Mouse (Mus musculus) lung, postnatal 0 days (tissue): ENCODE data around the gene Upb1. TPM values are rescaled to one million over a fixed set of nuclear protein-coding genes. Genes with fewer than 3 reads are reported as not detected.

ENCODE experiments used
- ATAC-seq: fragments of 200-750 bp; cut with Nextera tagmentation; 2 replicates; pipeline ENCODE4 v1.8.0; 2017; ENCODE audit warnings: moderate library complexity
- DNase-seq: peaks from one replicate; pipeline ENCODE4 v3.0.0-alpha.2; 2016; ENCODE audit warnings: low spot score
- H3K27ac ChIP-seq: fragments of 300-500 bp; sonication (generic); 2 replicates; pipeline ENCODE4 v1.5.1; 2014; ENCODE audit warnings: antibody characterized with exemption, mild to moderate bottlenecking, low read length, mixed read lengths
- H3K27me3 ChIP-seq: fragments of 300-500 bp; sonication (generic); replicated peaks from 2 replicates; pipeline ENCODE4 v1.6.1; 2014; ENCODE audit warnings: low read length, mixed read lengths; ENCODE audit not compliant: insufficient read depth
- H3K36me3 ChIP-seq: fragments of 300-500 bp; sonication (generic); 2 replicates; pipeline ENCODE4 v1.6.1; 2014; ENCODE audit warnings: low read length, mixed read lengths; ENCODE audit not compliant: insufficient read depth
- H3K4me1 ChIP-seq: fragments of 300-500 bp; sonication (generic); 2 replicates; pipeline ENCODE4 v1.6.1; 2014; ENCODE audit warnings: antibody characterized with exemption, low read depth, low read length, mixed read lengths; ENCODE audit not compliant: insufficient read depth
- H3K4me2 ChIP-seq: fragments of 300-500 bp; sonication (generic); replicated peaks from 2 replicates; pipeline ENCODE4 v1.6.1; 2014; ENCODE audit warnings: low read depth, mild to moderate bottlenecking, low read length, moderate library complexity, mixed read lengths
- H3K4me3 ChIP-seq: fragments of 300-500 bp; sonication (generic); 2 replicates; pipeline ENCODE4 v1.5.1; 2014; ENCODE audit warnings: low read depth, low read length
- H3K9ac ChIP-seq: fragments of 300-500 bp; sonication (generic); replicated peaks from 2 replicates; pipeline ENCODE4 v1.6.1; 2014; ENCODE audit warnings: low read depth, mild to moderate bottlenecking
- H3K9me3 ChIP-seq: fragments of 300-500 bp; sonication (generic); 2 replicates; pipeline ENCODE4 v1.6.1; 2016; ENCODE audit warnings: low read length, mixed read lengths
- CTCF ChIP-seq: IDR thresholded peaks from 2 replicates; pipeline ENCODE4 v1.5.1; 2016; ENCODE audit warnings: antibody characterized with exemption, mild to moderate bottlenecking
- EP300 ChIP-seq: IDR thresholded peaks from 2 replicates; pipeline ENCODE4 v1.6.1; 2016; ENCODE audit warnings: antibody characterized with exemption, mild to moderate bottlenecking, control low read depth
- WGBS: fragments of 180-500 bp; shearing (Covaris S2); extraction: QIAGEN DNeasy Blood & Tissue Kit; methylation state at CpG from one replicate; pipeline ENCODE4 v1.1.7; 2014; 5-methylcytosine and 5-hydroxymethylcytosine counted together
- polyA plus RNA-seq: library from polyadenylated mRNA; unstranded; fragments of >200 nt; fragmentation: Nextera tagmentation; extraction: Ambion mirVana; gene quantifications from 2 replicates; pipeline ENCODE4 v1.2.1, GENCODE M21; 2015

Gene Upb1
- polyA plus RNA-seq, 1 experiment from 2014 or later: 0.33 TPM

DNA sequence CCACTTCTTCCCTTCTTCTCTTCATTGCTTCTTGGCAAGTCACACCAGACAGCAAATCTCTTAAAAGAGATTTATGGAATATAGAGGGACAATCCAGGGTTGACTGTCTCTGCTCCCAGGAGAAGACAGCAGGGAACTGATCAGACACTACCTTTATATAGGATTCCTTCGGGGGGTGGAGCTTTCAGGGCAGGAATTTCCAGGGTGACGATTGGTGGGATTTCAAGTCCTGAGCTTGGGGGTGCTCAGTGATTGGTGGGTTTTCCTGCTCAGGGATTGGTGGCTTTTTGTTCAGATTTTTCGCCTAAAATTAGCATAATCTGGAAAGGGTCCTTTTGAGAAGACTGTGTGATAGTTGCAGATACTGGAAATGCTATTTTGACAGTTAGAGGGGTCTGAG lies 86.2 kb downstream of the Upb1 start:
- H3K4me2 ChIP-seq: no peak overlapping the region
- no peak for TF ChIP-seq CTCF
- TF ChIP-seq EP300: no peak
- H3K36me3 ChIP-seq: no peaks in the 10 kb centered on the region
- H3K9ac ChIP-seq: no peak overlapping the region
- peaks cover 3% of the 10 kb centered on the region; the same call in 1 of the 2 replicates for H3K4me1 ChIP-seq
- no peak overlapping the region for H3K27ac ChIP-seq
- ATAC-seq: no peak
- H3K9me3 ChIP-seq: no peaks in the 10 kb centered on the region
- DNase-seq: no peak
- no peak overlapping the region for H3K4me3 ChIP-seq
- no peaks in the 10 kb centered on the region for H3K27me3 ChIP-seq
- WGBS: 58% methylated on average over 3 of the region's 3 CpGs

DNA sequence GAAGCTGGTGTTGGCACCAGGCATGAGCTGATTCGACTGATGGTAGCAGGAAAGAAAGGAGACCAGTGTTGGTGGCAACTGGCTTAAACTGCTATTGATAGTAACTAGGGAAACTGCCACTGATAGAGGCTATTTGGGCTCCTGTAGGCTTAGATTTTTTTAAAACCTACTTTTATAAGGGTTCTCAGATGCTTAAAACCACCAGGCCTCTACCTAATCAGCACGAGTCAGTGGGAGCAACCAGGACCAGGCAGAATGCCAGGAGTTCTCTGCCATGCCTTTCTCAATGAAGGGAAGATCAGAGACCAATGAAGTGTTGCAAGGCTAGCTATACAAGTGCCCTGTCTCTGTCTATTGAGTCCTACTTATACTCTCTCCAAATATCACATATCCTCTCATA lies 88.6 kb downstream of the Upb1 start:
- Histone ChIP-seq H3K9me3 (no peaks in the 10 kb centered on the region), H3K9ac (no peak overlapping the region), H3K27ac (no peak overlapping the region), H3K4me3 (no peak overlapping the region), H3K27me3 (no peaks in the 10 kb centered on the region), H3K36me3 (no peaks in the 10 kb centered on the region), H3K4me1 (no peaks in the 10 kb centered on the region), H3K4me2 (no peak overlapping the region)
- ATAC-seq (no peak), DNase-seq (no peak)
- TF ChIP-seq EP300 (no peak), CTCF (no peak)
- WGBS: 52% methylated on average over 2 of the region's 2 CpGs

DNA sequence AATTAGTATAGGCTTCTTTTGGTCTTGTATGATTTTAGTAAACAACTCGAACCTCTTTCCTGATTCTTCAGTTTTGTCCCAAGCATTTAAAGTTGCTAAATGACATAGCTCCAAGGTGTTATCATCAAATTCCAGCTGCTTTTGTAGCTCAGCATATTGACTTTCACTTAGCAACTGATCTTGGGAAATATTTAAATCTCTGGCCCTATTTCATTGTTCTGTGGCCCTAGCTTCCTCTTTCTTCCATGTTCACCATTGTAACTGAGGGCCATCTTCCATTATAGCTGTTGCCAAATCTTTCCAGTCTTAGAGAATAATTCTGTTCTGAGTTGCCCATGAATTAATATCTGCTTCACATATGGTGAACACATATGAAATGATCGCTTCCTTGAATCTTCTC lies 89.8 kb downstream of the Upb1 start:
- H3K9me3 ChIP-seq: no peaks in the 10 kb centered on the region
- no peak overlapping the region for H3K4me2 ChIP-seq
- H3K4me1 ChIP-seq: no peaks in the 10 kb centered on the region
- no peaks in the 10 kb centered on the region for H3K27me3 ChIP-seq
- H3K27ac ChIP-seq: no peak overlapping the region
- H3K4me3 ChIP-seq: no peak overlapping the region
- DNase-seq: peak; percentile 63
- ATAC-seq: no peak
- WGBS: 57% methylated on average over 2 of the region's 2 CpGs
- no peak overlapping the region for H3K9ac ChIP-seq
- TF ChIP-seq EP300 (no peak), CTCF (no peak)
- no peaks in the 10 kb centered on the region for H3K36me3 ChIP-seq

Other genes with a start within 250 kb of the Upb1 start
- gene Specc1l, start 189.0 kb upstream of the Upb1 start, polyA plus RNA-seq: 39.0 and 40.3 TPM in 2 replicates
- gene Adora2a, start 84.2 kb upstream of the Upb1 start, polyA plus RNA-seq: 4.3 and 5.4 TPM in 2 replicates
- 61.6 and 65.7 TPM in 2 replicates for gene Snrpd3, start 116.4 kb downstream of the Upb1 start, polyA plus RNA-seq
- 19.9 and 20.3 TPM in 2 replicates for gene Gucd1, start 116.9 kb downstream of the Upb1 start, polyA plus RNA-seq
- 0.52 and 0.84 TPM in 2 replicates for gene Lrrc75b, start 159.2 kb downstream of the Upb1 start, polyA plus RNA-seq
- 0.21 and 0.42 TPM in 2 replicates for gene Ggt1, start 160.5 kb downstream of the Upb1 start, polyA plus RNA-seq
- gene Ggt5, start 188.2 kb downstream of the Upb1 start, polyA plus RNA-seq: 3.0 and 3.4 TPM in 2 replicates
- gene Susd2, start 242.9 kb downstream of the Upb1 start, polyA plus RNA-seq: 9.3 and 9.4 TPM in 2 replicates